Mouse (Mus musculus): ENCODE results near the gene Soat1.
"Not testable (repeated sequence)": the region's sequence is repeated elsewhere in the genome, so short reads cannot be mapped to it uniquely, and the experiment has no call there.

Gene Soat1

DNA sequence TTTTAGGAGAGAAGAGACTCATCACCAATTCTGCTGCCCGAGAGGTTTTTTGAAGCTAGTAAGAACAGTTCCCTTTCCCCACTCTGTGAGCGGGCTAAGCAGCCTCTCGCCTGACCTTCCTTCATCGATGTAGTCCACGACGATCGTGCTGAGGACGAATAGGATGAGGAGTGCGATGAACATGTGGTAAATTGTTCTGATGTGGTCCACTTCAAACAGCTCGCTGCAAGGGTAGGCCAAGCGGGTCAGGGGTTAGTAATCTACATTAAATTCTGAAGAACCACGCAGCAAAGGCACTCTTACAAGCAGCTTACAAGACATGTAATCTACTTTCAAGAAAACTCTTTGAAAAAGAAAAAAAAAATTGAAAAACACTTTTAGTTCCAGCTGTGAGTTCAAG is 31.9 kb downstream of the Soat1 start:
- in situ Hi-C loops (cut with MboI; ENCODE audit: low pct_unique_long_range_greater_than_20kb in 1 of 2, low sequenced_read_pairs in 2 of 2, unreplicated experiment in 1 of 2), result no loop called here

DNA sequence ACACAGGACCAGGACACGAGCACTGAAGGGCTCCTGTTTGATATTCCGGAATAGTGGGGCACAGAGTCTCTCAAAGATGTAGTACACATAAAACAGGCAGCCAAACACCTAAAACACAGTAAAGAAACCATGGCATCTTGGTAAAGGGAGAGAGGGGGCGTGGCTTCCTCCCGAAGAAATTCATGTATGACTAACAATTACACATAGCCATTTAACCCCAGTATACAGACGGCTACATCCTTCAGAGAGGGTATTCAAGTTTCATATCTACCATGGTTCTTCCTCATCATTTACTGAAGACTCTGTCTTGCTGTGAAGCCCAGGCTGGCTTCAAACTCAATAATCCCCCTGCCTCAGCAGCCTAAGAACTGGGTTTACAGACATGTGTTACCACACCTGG is 36.4 kb downstream of the Soat1 start:
- in situ Hi-C loops (cut with MboI; ENCODE audit: low pct_unique_long_range_greater_than_20kb in 1 of 2, low sequenced_read_pairs in 2 of 2, unreplicated experiment in 1 of 2), result no loop called here

DNA sequence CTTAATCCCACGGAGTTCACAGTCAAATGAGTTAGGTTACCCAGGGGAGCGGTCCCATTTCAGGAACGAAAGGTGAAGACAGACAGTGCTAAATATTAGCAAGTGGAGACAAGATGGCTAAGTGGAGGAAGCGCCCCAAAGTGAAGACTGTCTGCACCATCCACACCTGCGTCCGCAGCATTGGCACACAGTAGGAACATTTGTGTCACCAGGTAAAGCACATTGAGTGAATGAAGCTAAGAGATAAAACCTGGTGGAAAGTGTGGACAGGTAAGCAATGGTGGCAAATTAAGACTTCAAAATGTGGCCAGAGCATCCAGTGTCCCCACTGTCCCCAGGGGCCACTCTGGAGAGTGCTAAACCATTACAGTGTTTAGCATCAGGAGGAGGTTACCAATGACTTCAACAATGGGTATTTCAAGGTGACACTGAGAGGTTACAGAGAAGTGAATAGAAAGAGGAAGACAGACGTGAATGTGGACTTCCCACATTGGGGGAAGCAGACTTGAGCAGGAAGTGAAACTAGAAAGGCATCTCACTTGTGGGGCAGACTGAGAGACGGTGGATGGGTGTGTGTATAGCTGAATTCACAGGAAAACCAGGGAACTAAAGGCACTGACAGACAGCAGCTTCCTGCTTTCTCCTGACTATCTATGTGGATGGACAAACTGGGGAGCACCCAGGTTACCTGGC is 37.0 kb downstream of the Soat1 start:
- in situ Hi-C loops (cut with MboI; ENCODE audit: low pct_unique_long_range_greater_than_20kb in 1 of 2, low sequenced_read_pairs in 2 of 2, unreplicated experiment in 1 of 2), result no loop called here

DNA sequence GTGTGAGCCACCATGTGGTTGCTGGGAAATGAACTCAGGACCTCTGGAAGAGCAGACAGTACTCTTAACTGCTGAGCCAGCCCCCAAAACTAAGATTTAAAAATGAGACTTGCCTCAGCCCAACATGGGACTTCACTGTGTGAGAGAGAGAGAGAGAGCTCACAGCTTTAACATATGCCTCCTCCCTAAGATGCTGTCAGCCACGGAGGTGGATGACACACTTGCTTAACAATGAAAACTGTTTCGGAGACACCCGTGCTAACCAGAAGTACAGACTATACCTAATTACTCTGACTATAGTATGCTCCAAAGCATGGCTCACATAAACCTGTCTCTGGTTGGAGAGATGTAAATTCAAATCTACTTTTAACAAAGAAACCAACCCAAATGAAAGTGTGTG is 40.6 kb downstream of the Soat1 start:
- in situ Hi-C loops (cut with MboI; ENCODE audit: low pct_unique_long_range_greater_than_20kb in 1 of 2, low sequenced_read_pairs in 2 of 2, unreplicated experiment in 1 of 2), result no loop called here

DNA sequence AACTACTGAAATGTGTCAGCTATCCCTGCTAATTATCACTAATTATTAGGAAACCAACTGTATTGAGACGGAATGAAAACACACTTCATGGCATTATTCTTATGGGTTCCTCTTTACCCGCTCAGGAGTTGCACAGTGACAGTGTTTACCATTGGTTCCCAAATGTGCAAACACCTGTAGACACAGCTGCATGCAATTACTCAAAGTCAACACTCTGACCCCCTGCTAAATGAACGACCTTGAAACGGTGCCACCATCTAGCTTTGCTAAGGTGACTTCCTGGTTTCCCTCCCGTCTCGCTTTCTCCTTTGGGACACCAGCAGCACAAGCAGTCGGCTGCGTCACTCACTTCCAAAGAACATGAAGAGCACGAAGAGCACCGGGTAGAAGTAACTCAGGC is 41.6 kb downstream of the Soat1 start:
- in situ Hi-C loops (cut with MboI; ENCODE audit: low pct_unique_long_range_greater_than_20kb in 1 of 2, low sequenced_read_pairs in 2 of 2, unreplicated experiment in 1 of 2), result no loop called here

DNA sequence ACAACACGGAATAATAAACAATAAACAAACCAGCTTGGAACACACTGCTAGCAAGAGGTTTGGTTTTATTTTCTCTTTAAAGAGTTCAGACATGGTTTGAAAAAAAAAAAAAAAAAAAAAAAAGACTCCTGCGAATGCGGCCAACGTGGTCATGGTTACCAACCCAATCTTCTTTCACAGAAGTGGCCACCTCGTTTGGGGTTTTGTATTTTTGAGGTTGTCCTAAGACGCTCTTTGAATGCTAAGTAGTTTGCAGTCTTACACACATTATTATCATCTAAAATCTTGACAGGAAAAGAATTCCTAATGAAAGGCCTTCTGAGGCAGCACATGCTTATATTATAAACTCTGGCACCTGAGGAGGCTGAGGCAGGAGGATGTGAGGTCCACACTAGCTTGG is 45.7 kb downstream of the Soat1 start:
- in situ Hi-C loops (cut with MboI; ENCODE audit: low pct_unique_long_range_greater_than_20kb in 1 of 2, low sequenced_read_pairs in 2 of 2, unreplicated experiment in 1 of 2), result no loop called here

DNA sequence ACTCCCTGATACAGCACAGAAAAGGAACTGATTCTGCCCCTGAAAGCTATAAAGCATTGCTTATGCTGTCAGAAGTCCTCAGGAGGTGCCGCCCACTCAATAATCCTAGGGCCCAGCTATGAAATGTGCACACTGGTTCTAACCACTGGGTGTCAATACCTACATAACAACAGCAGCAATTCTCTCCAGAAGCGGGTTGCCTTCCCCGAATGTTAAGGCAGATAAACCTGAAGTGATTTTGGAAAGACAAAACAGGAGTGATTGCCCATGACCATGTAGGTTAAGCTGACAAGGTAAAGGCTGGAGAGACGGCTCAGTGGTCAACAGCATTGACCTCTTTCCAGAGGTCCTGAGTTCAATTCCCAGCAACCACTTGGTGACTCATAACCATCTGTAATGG is 48.4 kb downstream of the Soat1 start:
- in situ Hi-C loops (cut with MboI; ENCODE audit: low pct_unique_long_range_greater_than_20kb in 1 of 2, low sequenced_read_pairs in 2 of 2, unreplicated experiment in 1 of 2), result no loop called here

DNA sequence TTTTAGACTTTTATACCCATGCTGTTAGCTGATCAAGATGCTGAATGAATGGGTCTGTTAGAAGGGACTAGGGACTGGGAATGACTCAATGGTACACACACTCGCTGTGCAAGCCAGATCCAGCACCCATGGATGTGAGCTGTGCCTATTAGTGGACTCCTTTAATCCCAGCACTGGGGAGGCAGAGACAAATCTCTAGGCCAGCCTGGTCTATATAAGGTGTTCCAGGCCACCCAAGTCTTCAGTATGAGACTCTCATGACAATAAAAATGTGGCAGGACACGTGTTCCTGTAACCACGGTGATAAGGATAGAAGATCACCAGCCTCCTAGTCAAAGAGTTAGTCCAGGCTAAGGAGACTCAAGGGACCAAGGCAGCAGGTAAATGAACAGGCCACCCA is 50.1 kb downstream of the Soat1 start:
- in situ Hi-C loops (cut with MboI; ENCODE audit: low pct_unique_long_range_greater_than_20kb in 1 of 2, low sequenced_read_pairs in 2 of 2, unreplicated experiment in 1 of 2), result no loop called here

DNA sequence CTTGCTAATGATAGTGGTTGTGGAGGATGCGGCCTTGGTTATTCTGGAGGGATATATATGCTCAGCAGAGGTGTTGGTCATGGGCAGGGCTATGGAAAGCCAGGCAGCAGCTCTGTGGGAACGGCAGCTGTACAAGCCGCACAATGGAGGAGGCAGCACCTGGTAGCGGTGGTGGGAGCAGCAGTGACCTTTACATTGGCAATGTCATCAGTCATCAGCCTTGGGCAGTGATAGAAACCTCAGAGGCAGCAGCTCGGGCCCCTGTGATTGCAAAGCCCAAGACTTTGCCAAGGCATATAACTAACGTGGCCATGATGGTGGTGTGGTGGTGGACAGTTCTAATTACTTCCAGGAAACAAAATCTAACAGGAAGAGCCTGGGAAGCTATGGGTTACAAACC is 50.6 kb downstream of the Soat1 start:
- in situ Hi-C loops (cut with MboI; ENCODE audit: low pct_unique_long_range_greater_than_20kb in 1 of 2, low sequenced_read_pairs in 2 of 2, unreplicated experiment in 1 of 2), result no loop called here

DNA sequence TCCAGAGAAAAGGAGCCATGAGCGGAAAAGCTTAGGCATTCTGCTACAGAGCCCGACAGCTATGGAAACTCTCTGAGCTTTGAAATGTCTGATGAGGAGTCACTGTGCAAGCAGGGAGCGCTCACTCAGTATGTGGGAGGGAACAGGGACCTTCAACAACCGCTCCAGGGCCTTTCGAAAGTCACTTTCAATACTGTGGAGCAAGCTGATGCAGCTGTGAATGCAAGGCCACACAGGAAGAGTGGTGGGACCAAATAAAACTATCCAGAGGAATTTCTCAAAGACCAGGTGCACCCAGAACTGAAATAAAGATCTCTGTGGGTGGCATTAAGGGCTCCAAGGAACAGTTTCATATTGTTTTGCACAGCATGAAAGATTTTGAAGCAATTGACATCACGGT is 51.3 kb downstream of the Soat1 start:
- in situ Hi-C loops (cut with MboI; ENCODE audit: low pct_unique_long_range_greater_than_20kb in 1 of 2, low sequenced_read_pairs in 2 of 2, unreplicated experiment in 1 of 2), result no loop called here

DNA sequence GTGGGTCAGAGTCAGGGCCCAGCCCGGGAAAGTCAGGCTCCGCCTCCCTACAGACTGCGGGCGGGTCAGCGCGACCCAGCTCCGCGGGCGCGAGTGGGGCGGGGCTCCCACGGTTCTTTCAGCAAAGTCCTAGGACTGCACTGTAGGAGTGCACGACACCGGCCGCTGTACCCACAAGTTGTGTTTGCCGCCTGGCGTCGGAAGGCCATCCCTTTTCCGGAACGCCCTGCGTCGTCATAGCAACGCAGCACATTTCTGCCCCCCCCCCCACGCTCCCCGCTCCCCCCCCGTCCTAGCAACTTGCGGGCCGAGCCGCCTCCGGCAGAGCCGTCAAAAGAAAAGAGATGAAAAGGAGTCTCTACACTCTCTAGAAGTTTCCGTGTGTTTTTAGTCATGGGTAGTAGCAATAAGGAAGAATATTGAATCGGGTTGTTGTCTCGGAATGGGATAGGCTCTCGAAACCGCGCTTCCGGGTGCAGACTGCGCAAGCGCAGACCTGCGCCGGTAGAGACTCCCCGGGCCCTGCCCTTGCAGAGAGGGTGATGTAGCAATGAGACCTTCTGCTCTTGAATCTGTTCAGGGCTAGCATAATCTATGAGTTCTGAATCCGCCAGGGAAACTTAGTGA is 53.3 kb downstream of the Soat1 start, which contains the start of gene Axdnd1:
Axdnd1 (minus strand) TSS at position 489 of the 627 bp plus-strand sequence.
- in situ Hi-C loops (cut with MboI; ENCODE audit: low pct_unique_long_range_greater_than_20kb in 1 of 2, low sequenced_read_pairs in 2 of 2, unreplicated experiment in 1 of 2), result no loop called here

DNA sequence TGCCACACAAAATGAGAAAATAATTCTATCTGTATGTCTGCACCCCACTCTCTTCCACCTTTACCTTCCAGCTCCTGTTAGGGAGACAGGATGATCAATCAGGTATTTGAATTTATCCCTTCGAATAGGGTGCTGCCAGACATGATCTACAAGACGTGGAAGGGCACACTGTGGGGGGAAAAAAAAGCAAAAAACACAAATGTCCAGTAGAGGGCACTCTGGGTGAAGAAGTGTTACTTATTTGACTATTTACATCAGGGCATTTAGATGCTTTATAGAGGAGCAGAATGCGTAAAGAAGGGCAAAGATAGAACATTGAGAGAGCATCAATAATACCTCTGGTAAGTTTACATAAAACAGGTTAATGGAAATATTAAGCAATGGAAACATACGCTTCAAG is 56.0 kb downstream of the Soat1 start:
- in situ Hi-C loops (cut with MboI; ENCODE audit: low pct_unique_long_range_greater_than_20kb in 1 of 2, low sequenced_read_pairs in 2 of 2, unreplicated experiment in 1 of 2), result no loop called here

DNA sequence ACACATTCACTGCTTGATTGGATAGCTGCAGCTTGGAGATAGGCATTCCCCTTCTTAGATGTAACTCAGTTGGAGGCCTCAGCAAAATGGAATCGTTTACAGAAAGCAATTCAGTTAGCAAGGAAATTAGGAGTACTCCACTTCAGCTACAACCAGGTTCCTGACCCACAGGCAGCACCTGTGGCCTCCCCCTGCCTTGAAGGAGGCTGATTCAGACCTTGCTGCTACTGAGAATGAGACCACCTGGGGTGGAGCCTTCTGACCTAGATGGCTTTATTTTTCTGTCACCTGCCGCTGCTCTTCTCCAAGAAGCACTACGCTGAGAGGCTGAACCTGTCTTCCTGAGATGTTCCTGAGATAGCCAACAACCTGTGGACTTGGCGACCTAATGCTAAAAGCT is 65.6 kb downstream of the Soat1 start:
- in situ Hi-C loops (cut with MboI; ENCODE audit: low pct_unique_long_range_greater_than_20kb in 1 of 2, low sequenced_read_pairs in 2 of 2, unreplicated experiment in 1 of 2), result no loop called here

DNA sequence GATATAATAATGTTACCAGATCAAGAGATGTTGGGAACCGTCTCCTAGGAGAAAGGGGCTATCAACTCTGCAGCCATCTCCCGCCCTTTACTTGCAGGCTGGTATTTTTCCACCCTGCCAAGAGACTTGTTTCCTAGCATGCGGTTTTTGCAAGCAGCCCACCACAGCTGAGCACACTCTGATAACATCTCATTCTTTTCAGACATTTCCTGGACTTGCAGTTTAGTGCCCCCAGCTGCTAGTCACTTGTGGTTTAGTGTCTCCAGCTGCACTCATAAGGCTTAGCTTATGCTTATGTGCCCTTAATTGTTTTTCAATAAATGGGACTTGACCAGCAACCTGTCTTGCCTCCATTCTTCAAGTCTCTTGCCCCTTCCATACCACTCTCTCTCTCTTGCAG is 66.1 kb downstream of the Soat1 start:
- in situ Hi-C loops (cut with MboI; ENCODE audit: low pct_unique_long_range_greater_than_20kb in 1 of 2, low sequenced_read_pairs in 2 of 2, unreplicated experiment in 1 of 2), result no loop called here

DNA sequence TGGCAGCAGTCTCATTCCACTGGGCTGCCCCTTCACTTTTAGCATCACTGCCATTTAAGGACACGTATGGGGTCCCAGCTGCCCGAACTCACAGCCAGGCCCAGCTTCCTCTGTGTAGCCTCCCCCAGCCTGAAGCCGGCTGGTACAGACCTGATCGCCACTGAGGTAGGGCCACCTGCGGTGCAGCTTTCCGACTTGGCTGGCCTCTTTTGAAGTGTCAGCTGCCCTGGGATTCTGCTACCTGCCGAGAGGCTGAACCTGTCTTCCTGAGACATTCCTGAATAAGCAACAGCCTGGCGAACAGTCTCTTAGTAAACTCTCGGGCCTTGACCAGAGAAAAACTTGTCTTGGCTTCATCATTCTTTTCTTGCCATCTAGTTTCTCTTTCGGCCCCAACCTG is 70.9 kb downstream of the Soat1 start:
- in situ Hi-C loops (cut with MboI; ENCODE audit: low pct_unique_long_range_greater_than_20kb in 1 of 2, low sequenced_read_pairs in 2 of 2, unreplicated experiment in 1 of 2), result no loop called here

DNA sequence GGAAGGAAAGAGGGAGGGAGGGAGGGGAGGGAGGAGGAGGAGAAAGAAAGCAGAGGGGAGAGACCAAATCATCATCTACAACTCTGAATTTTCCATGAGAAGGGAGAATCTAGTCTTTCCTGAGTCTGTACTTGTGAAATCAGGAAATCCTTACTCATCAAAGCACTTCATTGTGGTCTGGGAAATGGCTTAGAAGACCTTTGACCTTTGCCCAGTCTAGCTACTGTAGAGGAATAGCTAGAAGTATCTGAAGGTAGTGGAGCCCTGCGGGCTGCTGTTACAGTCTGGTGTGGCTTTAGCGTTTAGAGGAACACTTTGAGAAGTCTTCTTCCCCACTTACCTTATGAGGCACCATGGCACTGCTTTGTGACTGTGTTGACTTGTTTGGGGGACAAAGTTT is 71.6 kb downstream of the Soat1 start:
- in situ Hi-C loops (cut with MboI; ENCODE audit: low pct_unique_long_range_greater_than_20kb in 1 of 2, low sequenced_read_pairs in 2 of 2, unreplicated experiment in 1 of 2), result no loop called here

DNA sequence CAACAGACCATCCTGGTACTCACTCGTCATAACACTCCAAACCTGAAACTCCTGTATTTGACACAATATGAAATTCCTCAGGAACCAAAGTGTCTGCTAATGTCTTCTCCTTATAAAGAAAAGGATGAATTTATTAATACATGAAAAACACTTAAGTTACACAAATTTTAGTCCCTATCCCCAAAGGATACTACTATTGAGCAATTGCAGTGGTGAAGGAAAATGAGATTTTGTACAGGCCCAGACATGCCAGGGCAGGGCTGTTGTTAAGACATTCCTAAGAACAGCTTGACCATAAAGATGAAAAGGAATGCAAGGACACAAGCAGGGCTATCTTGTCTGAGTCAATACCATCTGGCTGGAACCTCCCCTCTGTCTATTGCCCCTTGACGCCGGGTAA is 74.0 kb downstream of the Soat1 start:
- in situ Hi-C loops (cut with MboI; ENCODE audit: low pct_unique_long_range_greater_than_20kb in 1 of 2, low sequenced_read_pairs in 2 of 2, unreplicated experiment in 1 of 2), result not testable (repeated sequence)

DNA sequence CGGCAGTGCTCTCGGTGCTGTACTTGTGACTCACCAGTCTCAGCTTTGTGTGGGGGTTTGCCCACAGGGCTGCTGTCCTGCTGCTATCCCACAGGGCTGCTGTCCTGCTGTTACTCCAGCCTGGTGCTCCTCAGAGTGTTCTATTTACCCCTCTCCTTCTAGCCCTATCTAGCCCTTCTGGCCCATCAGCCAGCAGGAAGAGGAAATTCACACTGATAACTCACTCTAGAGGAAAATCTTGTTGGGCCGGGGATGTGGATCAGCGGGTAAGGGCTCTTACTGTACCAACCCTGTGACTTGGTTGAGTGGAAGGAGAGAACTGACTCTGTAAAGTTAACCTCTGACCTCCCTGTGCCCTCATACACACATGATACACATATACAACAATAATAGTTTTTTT is 81.0 kb downstream of the Soat1 start:
- in situ Hi-C loops (cut with MboI; ENCODE audit: low pct_unique_long_range_greater_than_20kb in 1 of 2, low sequenced_read_pairs in 2 of 2, unreplicated experiment in 1 of 2), result no loop called here

DNA sequence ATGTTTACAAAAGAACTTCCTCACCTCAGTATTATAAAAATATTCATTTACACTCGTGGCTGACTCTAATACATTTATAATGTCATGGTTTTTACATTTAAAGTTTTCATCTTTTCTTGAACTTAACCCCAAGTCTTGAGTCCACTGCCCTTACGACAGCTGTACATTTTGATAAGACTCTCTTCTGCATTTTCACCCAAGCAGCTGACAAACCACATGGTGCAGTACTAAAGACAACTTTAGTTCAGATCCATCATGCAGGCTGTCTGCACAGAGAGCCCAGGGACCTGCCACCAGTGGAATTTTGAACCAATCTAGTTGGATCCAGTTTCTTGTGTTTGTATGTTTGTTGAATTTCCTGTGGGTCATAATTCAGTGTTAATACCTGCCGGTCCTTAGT is 87.3 kb downstream of the Soat1 start:
- in situ Hi-C loops (cut with MboI; ENCODE audit: low pct_unique_long_range_greater_than_20kb in 1 of 2, low sequenced_read_pairs in 2 of 2, unreplicated experiment in 1 of 2), result no loop called here

DNA sequence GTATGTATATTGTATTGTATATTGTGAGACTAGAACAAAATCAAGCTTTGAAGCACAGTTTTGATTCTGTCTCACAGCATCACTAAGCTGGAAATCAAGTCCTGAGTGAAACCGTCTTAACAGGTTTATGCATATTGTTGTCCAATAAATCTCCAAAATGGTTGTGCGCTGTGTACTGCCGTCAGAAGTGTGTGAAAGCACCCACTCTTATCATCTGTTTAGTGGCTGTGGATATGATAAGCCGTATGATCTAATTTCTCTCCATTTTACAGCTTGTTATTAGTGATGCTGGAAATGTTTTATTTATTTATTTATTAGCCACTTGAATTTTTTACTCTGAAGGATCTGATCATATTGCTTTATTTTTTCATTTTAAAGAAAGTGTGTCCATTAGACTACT is 87.9 kb downstream of the Soat1 start:
- in situ Hi-C loops (cut with MboI; ENCODE audit: low pct_unique_long_range_greater_than_20kb in 1 of 2, low sequenced_read_pairs in 2 of 2, unreplicated experiment in 1 of 2), result no loop called here

Measured in mouse embryonic stem cell (cell line).